Mouse (Mus musculus) brain, embryonic 14.5 days (tissue): ENCODE measurements around the gene Xpo1.

ENCODE experiments used
- CTCF ChIP-seq: fragments of 200-500 bp; IDR thresholded peaks from 2 replicates; pipeline ENCODE4 v1.5.1; 2012; ENCODE audit warnings: inconsistent platforms, mild to moderate bottlenecking, moderate library complexity, borderline replicate concordance; ENCODE audit not compliant: insufficient read depth, insufficient read length; ENCODE audit errors: extremely low read depth
- POLR2A ChIP-seq: fragments of 200-500 bp; IDR thresholded peaks from 2 replicates; pipeline ENCODE4 v1.6.1; 2012; ENCODE audit warnings: mild to moderate bottlenecking, inconsistent platforms, borderline replicate concordance; ENCODE audit not compliant: poor library complexity, insufficient read depth, insufficient read length, severe bottlenecking; ENCODE audit errors: extremely low read depth

DNA sequence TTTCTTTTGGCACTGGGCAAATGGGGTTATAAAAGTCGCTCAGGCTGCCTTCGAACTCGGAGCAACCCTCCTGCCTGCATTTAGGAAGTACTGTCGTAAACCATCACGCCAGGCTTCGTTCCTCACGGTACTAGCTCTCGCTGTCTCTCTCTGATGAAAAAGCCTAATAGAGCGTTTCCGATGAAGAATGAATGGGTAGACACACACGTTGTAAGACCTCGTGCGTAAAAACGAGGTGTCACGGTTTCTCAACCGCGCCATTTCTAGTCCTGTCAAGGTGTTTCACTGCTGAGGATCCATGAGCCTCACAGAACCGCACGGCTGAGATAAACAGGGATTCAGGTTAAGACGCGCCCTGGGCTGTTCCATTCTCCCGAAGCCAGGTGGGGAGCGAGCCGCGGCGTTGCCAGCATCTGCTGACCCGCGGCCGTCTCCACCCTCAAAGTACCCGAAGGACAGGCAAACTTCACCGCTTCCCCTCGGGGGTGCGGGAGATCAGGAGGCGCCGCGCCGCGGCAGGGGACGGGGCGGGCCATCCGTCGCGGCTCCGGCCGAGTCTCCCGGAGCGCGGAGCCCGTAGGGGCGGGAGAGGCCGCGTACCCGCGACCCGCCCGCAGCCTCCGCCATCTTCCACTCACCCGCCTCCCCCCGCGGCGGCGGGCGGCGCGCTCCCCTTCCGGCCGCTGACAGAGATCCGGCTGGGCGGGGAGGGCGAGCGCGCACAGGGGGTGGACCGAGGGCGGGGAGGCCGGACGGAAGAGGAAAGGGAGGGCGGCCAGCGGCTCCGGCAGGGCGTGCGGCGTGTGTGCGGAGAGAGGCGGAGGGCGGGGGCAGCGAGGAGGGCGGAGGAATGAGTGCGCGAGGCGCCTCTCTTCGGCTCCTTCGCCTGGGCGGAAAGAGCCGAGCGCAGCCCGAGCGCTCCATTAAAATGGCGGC is 50.1 kb downstream of the Xpo1 start:
- no peak for TF ChIP-seq CTCF
- peak; percentile 96 for TF ChIP-seq POLR2A
